Mouse (Mus musculus): ENCODE measurements around the gene Zfp950.
A peak's percentile ranks its signal among the peaks of the same experiment; 100 is the strongest.
"Not testable (repeated sequence)": the region's sequence is repeated elsewhere in the genome, so short reads cannot be mapped to it uniquely, and the experiment has no call there.

Gene Zfp950

GRCm38 (mm10) chr19:61140342-61141206 lies at the start of gene Zfp950:
Zfp950 (minus strand) TSS chr19:61140840.
- DNase-seq (ENCODE audit: low spot score): peak; percentile 62

GRCm38 (mm10) chr19:61183590-61183989 lies 43.0 kb upstream of the Zfp950 start, which contains the start of gene Gm6020:
Gm6020 (plus strand) TSS chr19:61183890.
- DNase-seq (ENCODE audit: low spot score): not testable (repeated sequence)

- DNase-seq (ENCODE audit: low spot score): no peak
Observed at GRCm38 (mm10) chr19:61175756-61176324, 35.2 kb upstream of the Zfp950 start, which contains the start of gene Gm7102. Gm7102 (minus strand) TSS chr19:61176309.

GRCm38 (mm10) chr19:61151701-61152420 lies 11.2 kb upstream of the Zfp950 start:
- DNase-seq (ENCODE audit: low spot score): no peak

- no peak for DNase-seq (ENCODE audit: low spot score)
Observed at GRCm38 (mm10) chr19:61151372-61151700, 10.7 kb upstream of the Zfp950 start.

GRCm38 (mm10) chr19:61141299-61141698 lies 659 bp upstream of the Zfp950 start:
- DNase-seq (ENCODE audit: low spot score): no peak

- DNase-seq (ENCODE audit: low spot score): no peak
Observed at GRCm38 (mm10) chr19:61138655-61139054, 2.0 kb downstream of the Zfp950 start.

GRCm38 (mm10) chr19:61131096-61131495 lies 9.5 kb downstream of the Zfp950 start:
- no peak for DNase-seq (ENCODE audit: low spot score)

GRCm38 (mm10) chr19:61110184-61110583 lies 30.5 kb downstream of the Zfp950 start:
- no peak for DNase-seq (ENCODE audit: low spot score)

GRCm38 (mm10) chr19:61097764-61098163 lies 42.9 kb downstream of the Zfp950 start:
- DNase-seq (ENCODE audit: low spot score): no peak

GRCm38 (mm10) chr19:61096776-61097175 lies 43.9 kb downstream of the Zfp950 start:
- no peak for DNase-seq (ENCODE audit: low spot score)

GRCm38 (mm10) chr19:61090541-61090940 lies 50.1 kb downstream of the Zfp950 start:
- DNase-seq (ENCODE audit: low spot score): no peak

GRCm38 (mm10) chr19:61089001-61089400 lies 51.6 kb downstream of the Zfp950 start:
- DNase-seq (ENCODE audit: low spot score): no peak

- no peak for DNase-seq (ENCODE audit: low spot score)
Observed at GRCm38 (mm10) chr19:61087781-61088180, 52.9 kb downstream of the Zfp950 start.

- DNase-seq (ENCODE audit: low spot score): no peak
Observed at GRCm38 (mm10) chr19:61085217-61085616, 55.4 kb downstream of the Zfp950 start.

- peak; percentile 87 for DNase-seq (ENCODE audit: low spot score)
Observed at GRCm38 (mm10) chr19:61084149-61084940, 56.3 kb downstream of the Zfp950 start.

GRCm38 (mm10) chr19:61083006-61083405 lies 57.6 kb downstream of the Zfp950 start:
- DNase-seq (ENCODE audit: low spot score): no peak

GRCm38 (mm10) chr19:61080251-61080749 lies 60.3 kb downstream of the Zfp950 start:
- DNase-seq (ENCODE audit: low spot score): no peak

GRCm38 (mm10) chr19:61078622-61079021 lies 62.0 kb downstream of the Zfp950 start:
- DNase-seq (ENCODE audit: low spot score): no peak

- no peak for DNase-seq (ENCODE audit: low spot score)
Observed at GRCm38 (mm10) chr19:61065011-61065410, 75.6 kb downstream of the Zfp950 start.

GRCm38 (mm10) chr19:61064386-61064785 lies 76.3 kb downstream of the Zfp950 start:
- no peak for DNase-seq (ENCODE audit: low spot score)

GRCm38 (mm10) chr19:61057581-61057980 lies 83.1 kb downstream of the Zfp950 start:
- no peak for DNase-seq (ENCODE audit: low spot score)
